Mouse (Mus musculus): ENCODE results near the gene Gm20388. TPM values are rescaled to one million over a fixed set of nuclear protein-coding genes. Genes with fewer than 3 reads are reported as not detected.

Gm20388 gene
- total and polyA plus RNA-seq, 2 experiments from 2014 or later: 51.3 TPM; not detected in 1

DNA sequence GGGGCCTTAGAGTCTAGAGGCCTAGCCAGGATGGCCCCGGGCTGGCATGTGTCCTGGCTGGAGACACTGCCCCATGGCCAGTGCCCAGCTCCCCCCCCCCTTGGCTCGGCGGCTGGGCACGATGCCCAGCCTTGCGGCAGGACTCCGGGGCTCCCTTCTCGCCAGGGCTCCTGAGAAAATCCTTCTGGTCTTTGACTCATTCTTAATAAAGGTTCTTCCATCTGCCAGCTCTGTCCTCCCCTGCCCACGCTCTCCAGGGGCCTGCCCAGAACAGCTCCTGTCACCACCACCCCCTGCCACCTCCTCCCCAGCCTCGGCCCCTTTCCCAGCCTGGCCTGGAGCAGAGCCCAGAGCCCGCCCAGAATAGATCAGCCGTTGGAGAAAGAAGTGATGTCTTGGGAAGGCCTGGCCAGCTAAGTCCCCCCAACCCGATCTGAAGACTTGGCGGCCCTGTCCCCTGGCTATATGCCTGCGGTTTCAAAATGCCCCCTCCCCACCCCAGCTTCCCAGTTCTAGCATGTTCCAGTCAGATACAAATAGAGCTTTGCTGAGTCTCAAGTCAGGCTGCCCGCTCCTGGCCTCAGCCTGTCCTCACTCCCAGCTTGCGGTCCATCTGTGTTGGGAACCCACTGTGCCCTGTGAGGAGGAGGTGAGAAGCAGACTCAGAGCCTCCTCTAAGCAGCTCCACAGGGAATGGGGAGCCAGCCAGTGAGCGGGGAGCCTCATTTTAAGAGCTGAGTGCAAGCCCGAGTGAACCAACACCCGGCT is 472.0 kb downstream of the Gm20388 start:
- Histone ChIP-seq H3K4me2 (ENCODE audit: low read depth) (no peak overlapping the region), H3K27me3 (ENCODE audit: insufficient read depth, low read length) (no peaks in the 10 kb centered on the region), H3K36me3 (ENCODE audit: insufficient read depth) (no peaks in the 10 kb centered on the region), H3K27ac (ENCODE audit: low read depth, low read length) (peak overlapping the region; percentile 70), H3K4me3 (ENCODE audit: low read depth, low read length) (no peak overlapping the region), H3K9ac (no peak overlapping the region; the same call in 1 of the 2 replicates), H3K9me3 (ENCODE audit: low read length) (no peaks in the 10 kb centered on the region), H3K4me1 (ENCODE audit: insufficient read depth) (peaks cover 33% of the 10 kb centered on the region)
- TF ChIP-seq CTCF (IDR thresholded peaks at IDR 0.05; ENCODE audit: low read depth): no peak
- 25% methylated on average over 19 of the region's 19 CpGs for WGBS
- DNase-seq (peak; percentile 87), ATAC-seq (peak; percentile 94)

DNA sequence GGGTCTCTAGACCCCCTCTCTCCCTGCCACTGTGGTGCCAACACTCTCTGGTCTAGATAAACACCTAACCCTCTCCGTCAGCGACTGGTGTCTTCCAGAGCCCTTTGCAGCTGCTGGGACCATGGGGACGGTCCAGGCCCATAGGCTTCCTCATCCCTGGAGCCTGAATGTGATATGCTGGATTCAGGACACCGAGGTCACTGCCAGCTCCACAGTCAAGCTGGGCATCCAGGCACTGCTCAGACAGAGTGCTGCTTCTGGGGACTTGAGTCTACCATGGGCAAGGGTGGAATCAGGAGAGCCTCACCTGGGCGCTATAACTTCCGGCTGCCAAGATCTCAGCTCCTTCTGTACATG is 472.5 kb downstream of the Gm20388 start:
- H3K4me3 ChIP-seq (ENCODE audit: low read depth, low read length): no peak overlapping the region
- peaks cover 28% of the 10 kb centered on the region for H3K4me1 ChIP-seq (ENCODE audit: insufficient read depth)
- ATAC-seq: no peak
- no peaks in the 10 kb centered on the region for H3K9me3 ChIP-seq (ENCODE audit: low read length)
- no peak for TF ChIP-seq CTCF (IDR thresholded peaks at IDR 0.05; ENCODE audit: low read depth)
- H3K36me3 ChIP-seq (ENCODE audit: insufficient read depth): no peaks in the 10 kb centered on the region
- no peak for DNase-seq
- no peak overlapping the region for H3K4me2 ChIP-seq (ENCODE audit: low read depth)
- 69% methylated on average over 6 of the region's 6 CpGs for WGBS
- H3K27me3 ChIP-seq (ENCODE audit: insufficient read depth, low read length): no peaks in the 10 kb centered on the region
- peak overlapping the region; percentile 70; the same call in 1 of the 2 replicates for H3K27ac ChIP-seq (ENCODE audit: low read depth, low read length)
- no peak overlapping the region; the same call in 1 of the 2 replicates for H3K9ac ChIP-seq

DNA sequence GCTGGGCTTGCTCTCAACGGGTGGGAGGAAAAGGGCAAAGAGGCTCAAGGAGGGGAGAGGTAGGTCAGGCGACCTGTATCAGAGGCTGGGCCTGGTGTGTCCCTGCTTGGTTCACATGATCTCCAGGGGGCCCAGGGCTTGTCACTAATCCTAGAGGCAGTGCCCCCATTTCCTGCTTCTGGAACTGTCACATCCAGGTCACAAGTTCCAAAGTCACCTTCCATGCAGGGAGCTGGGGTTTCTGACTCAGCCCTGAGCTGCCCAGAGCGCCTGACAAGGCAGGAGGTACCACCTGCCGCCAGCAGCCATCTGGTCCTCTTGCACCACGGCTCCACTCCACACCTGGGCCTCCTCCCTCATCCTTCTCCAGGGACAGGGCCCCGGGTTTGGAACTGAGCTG is 473.1 kb downstream of the Gm20388 start:
- 49% methylated on average over 6 of the region's 6 CpGs for WGBS
- Histone ChIP-seq H3K27me3 (ENCODE audit: insufficient read depth, low read length) (no peaks in the 10 kb centered on the region), H3K9me3 (ENCODE audit: low read length) (no peaks in the 10 kb centered on the region)

DNA sequence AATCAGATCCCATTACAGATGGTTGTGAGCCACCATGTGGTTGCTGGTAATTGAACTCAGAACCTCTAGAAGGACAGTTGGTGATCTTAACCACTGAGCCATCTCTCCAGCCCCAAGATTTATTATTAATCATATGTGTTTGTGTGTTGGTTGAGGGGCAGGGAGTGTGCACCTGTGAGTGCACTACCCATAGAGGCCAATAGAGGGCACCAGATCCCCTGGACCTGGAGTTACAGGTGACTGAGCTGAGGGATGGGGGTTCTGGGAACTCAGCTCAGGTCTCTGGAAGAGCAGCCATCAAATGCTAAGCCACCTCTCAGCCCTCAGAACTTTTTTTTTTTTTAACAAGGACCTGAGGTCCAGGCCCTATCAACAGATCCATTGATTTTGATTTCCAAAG is 474.1 kb downstream of the Gm20388 start:
- Histone ChIP-seq H3K36me3 (ENCODE audit: insufficient read depth) (no peaks in the 10 kb centered on the region), H3K4me3 (ENCODE audit: low read depth, low read length) (no peak overlapping the region), H3K9ac (no peak overlapping the region), H3K27ac (ENCODE audit: low read depth, low read length) (no peak overlapping the region), H3K27me3 (ENCODE audit: insufficient read depth, low read length) (no peaks in the 10 kb centered on the region), H3K4me2 (ENCODE audit: low read depth) (no peak overlapping the region), H3K4me1 (ENCODE audit: insufficient read depth) (peaks cover 25% of the 10 kb centered on the region; the same call in 1 of the 2 replicates), H3K9me3 (ENCODE audit: low read length) (no peaks in the 10 kb centered on the region)
- peak; percentile 34; the same call in 1 of the 2 replicates for TF ChIP-seq CTCF (IDR thresholded peaks at IDR 0.05; ENCODE audit: low read depth)
- ATAC-seq (no peak), DNase-seq (no peak)

More for the DNA sequence above, 473.1 kb downstream of the Gm20388 start:
- no peaks in the 10 kb centered on the region for H3K36me3 ChIP-seq (ENCODE audit: insufficient read depth)
- no peak overlapping the region for H3K9ac ChIP-seq
- no peak overlapping the region for H3K4me3 ChIP-seq (ENCODE audit: low read depth, low read length)
- DNase-seq (no peak), ATAC-seq (no peak)
- TF ChIP-seq CTCF (IDR thresholded peaks at IDR 0.05; ENCODE audit: low read depth): no peak
- no peak overlapping the region for H3K27ac ChIP-seq (ENCODE audit: low read depth, low read length)
- peaks cover 25% of the 10 kb centered on the region for H3K4me1 ChIP-seq (ENCODE audit: insufficient read depth)
- no peak overlapping the region for H3K4me2 ChIP-seq (ENCODE audit: low read depth)

DNA sequence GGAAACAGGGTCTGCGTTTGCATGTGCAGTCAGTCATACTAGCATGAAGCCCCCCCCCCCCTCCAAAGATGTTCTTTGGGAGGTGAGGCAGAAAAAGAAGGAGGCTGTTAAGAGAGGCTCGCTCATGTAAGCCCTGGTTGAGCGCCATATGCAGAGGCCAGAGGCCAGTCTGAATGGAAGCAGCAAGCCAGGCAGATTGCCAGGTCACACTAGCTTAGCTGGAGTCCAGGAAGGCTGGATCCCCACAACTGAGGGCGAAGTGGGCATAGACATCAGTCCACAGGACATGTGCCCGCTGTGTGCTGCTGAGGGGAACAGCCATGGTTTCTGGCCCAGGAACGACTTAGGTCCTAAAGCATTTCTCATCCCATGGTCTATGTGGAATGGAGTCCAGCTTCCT is 477.6 kb downstream of the Gm20388 start:
- H3K4me1 ChIP-seq (ENCODE audit: insufficient read depth): peaks cover 8% of the 10 kb centered on the region; the same call in 1 of the 2 replicates
- H3K4me3 ChIP-seq (ENCODE audit: low read depth, low read length): no peak overlapping the region
- no peaks in the 10 kb centered on the region for H3K36me3 ChIP-seq (ENCODE audit: insufficient read depth)
- no peak overlapping the region for H3K27ac ChIP-seq (ENCODE audit: low read depth, low read length)
- no peak overlapping the region for H3K4me2 ChIP-seq (ENCODE audit: low read depth)
- H3K9me3 ChIP-seq (ENCODE audit: low read length): no peaks in the 10 kb centered on the region
- no peak for ATAC-seq
- no peak overlapping the region for H3K9ac ChIP-seq
- TF ChIP-seq CTCF (IDR thresholded peaks at IDR 0.05; ENCODE audit: low read depth): no peak
- 74% methylated on average over 6 of the region's 6 CpGs for WGBS
- no peaks in the 10 kb centered on the region for H3K27me3 ChIP-seq (ENCODE audit: insufficient read depth, low read length)
- no peak for DNase-seq

DNA sequence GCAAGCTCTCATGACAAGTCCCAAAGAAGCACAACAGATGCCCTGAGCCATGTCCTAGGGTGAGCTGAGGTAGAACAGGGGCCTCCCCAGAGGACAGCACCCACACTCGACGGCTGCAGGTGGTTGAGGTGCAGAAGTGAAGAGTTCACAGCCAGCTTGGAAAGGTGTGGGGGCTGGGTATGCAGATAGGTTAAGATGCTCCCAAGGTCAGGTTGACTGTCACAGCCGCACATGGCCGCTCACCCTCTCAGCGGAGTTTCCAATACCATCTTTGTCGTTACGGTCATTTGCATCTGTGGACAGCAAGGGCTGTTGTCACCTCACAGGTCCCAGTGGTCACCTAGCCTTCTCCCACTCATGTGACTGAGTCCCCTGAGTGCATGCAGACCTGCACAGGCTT is 480.0 kb downstream of the Gm20388 start:
- no peak for TF ChIP-seq CTCF (IDR thresholded peaks at IDR 0.05; ENCODE audit: low read depth)
- WGBS: 95% methylated on average over 7 of the region's 7 CpGs
- ATAC-seq: no peak

DNA sequence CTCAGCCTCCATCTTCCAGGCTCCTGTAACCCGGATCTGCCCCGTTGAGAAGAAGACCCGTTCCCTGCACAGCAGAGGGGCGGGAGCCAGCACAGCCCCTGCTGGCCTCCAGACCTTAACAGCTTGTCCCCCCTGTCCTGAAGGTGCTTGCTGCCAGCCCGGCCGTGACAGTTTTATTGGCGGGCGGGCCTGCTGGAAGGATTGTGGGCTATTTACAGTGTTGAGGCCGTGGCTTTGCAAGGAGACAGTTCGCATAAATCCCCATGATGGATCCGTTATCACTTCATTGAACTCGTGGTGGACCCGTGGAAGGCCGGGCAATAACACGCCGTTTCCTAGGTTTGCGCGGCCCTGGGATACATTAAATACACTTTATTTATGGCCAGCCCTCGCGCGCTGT is 481.2 kb downstream of the Gm20388 start:
- no peaks in the 10 kb centered on the region for H3K27me3 ChIP-seq (ENCODE audit: insufficient read depth, low read length)
- no peak overlapping the region for H3K4me3 ChIP-seq (ENCODE audit: low read depth, low read length)
- H3K4me1 ChIP-seq (ENCODE audit: insufficient read depth): peaks cover 12% of the 10 kb centered on the region
- no peak overlapping the region for H3K27ac ChIP-seq (ENCODE audit: low read depth, low read length)
- no peak overlapping the region for H3K4me2 ChIP-seq (ENCODE audit: low read depth)
- no peaks in the 10 kb centered on the region for H3K36me3 ChIP-seq (ENCODE audit: insufficient read depth)
- ATAC-seq (no peak), DNase-seq (no peak)
- no peak overlapping the region for H3K9ac ChIP-seq
- H3K9me3 ChIP-seq (ENCODE audit: low read length): no peaks in the 10 kb centered on the region
- 72% methylated on average over 21 of the region's 21 CpGs for WGBS
- TF ChIP-seq CTCF (IDR thresholded peaks at IDR 0.05; ENCODE audit: low read depth): no peak

More for the DNA sequence above, 480.0 kb downstream of the Gm20388 start:
- Histone ChIP-seq H3K4me1 (ENCODE audit: insufficient read depth) (peaks cover 10% of the 10 kb centered on the region), H3K4me2 (ENCODE audit: low read depth) (no peak overlapping the region), H3K9ac (no peak overlapping the region), H3K9me3 (ENCODE audit: low read length) (no peaks in the 10 kb centered on the region), H3K27ac (ENCODE audit: low read depth, low read length) (no peak overlapping the region), H3K27me3 (ENCODE audit: insufficient read depth, low read length) (no peaks in the 10 kb centered on the region), H3K4me3 (ENCODE audit: low read depth, low read length) (no peak overlapping the region), H3K36me3 (ENCODE audit: insufficient read depth) (no peaks in the 10 kb centered on the region)
- no peak for DNase-seq

All from forebrain, postnatal 0 days (tissue).